Mouse (Mus musculus): ENCODE results near the gene Trip6. TPM values are rescaled to one million over a fixed set of nuclear protein-coding genes. Genes with fewer than 3 reads are reported as not detected.
A peak's percentile ranks its signal among the peaks of the same experiment; 100 is the strongest.

The Trip6 gene
- total and polyA plus RNA-seq, 3 experiments = 0.58 to 2.1 TPM; not detected in 1

DNA sequence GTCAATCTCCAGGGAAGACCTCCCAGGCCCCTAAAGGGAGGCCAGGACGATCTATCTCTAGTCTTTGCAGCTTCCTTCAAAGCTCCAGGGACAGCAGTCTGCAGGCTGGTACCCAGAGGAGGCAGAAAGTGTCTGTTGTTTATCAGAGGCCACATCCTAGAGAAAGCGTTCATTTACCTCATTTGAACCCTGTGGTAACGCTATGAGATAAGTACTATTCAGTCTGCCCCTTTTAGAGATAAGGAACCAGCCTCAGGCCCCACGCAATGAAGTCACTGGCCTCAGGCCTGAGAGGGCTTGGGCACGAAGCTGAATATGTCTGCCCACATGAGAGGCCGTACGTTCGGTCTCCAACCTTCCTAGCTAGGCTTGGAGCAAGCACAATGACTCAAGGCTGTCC lies 3.2 kb upstream of the Trip6 start (continued):
- 0 out of 2 replicates have a peak, but pooled peaks have one; percentile 33 for TF ChIP-seq NELFE (IDR thresholded peaks at IDR 0.05; ENCODE audit: low read depth, low read length)
- no peak for TF ChIP-seq CHD2 (IDR thresholded peaks at IDR 0.05; ENCODE audit: low read length)
- no peak for TF ChIP-seq KAT2A (conservative IDR thresholded peaks at IDR 0.05; ENCODE audit: low read depth, low read length)
- TF ChIP-seq MAZ (IDR thresholded peaks at IDR 0.05; ENCODE audit: low read depth, low read length) = no peak; the same call in none of the 2 replicates
- TF ChIP-seq MAX (IDR thresholded peaks at IDR 0.05; ENCODE audit: low read length) = no peak; the same call in 1 of the 2 replicates
- no peak; the same call in 1 of the 2 replicates for TF ChIP-seq ZMIZ1 (IDR thresholded peaks at IDR 0.05; ENCODE audit: low read depth, low read length)
- no peak for TF ChIP-seq POLR2AphosphoS5 (IDR thresholded peaks at IDR 0.05; ENCODE audit: borderline replicate concordance, low read depth, low read length)
- TF ChIP-seq ZKSCAN1 (IDR thresholded peaks at IDR 0.05; ENCODE audit: low read depth, low read length) = no peak
- TF ChIP-seq TBP (IDR thresholded peaks at IDR 0.05; ENCODE audit: low read depth, low read length) = peak; percentile 82; the same call in 1 of the 2 replicates
- no peak for TF ChIP-seq POLR2A (IDR thresholded peaks at IDR 0.05; ENCODE audit: control insufficient read depth in 1 of 2, insufficient read depth in 1 of 2, low read depth in 1 of 2, low read length in 2 of 2, poor library complexity in 1 of 2)
- TF ChIP-seq TAL1 (IDR thresholded peaks at IDR 0.05; ENCODE audit: low read length) = no peak
- TF ChIP-seq E2F4 (IDR thresholded peaks at IDR 0.05; ENCODE audit: borderline replicate concordance, low read depth, low read length) = no peak
- TF ChIP-seq ZC3H11A (IDR thresholded peaks at IDR 0.05; ENCODE audit: low read depth, low read length) = no peak
- TF ChIP-seq RAD21 (IDR thresholded peaks at IDR 0.05; ENCODE audit: low read depth, low read length) = no peak
- peak; percentile 42; the same call in 1 of the 2 replicates for TF ChIP-seq POLR2AphosphoS2 (IDR thresholded peaks at IDR 0.05; ENCODE audit: low read length)
- no peak for TF ChIP-seq USF2 (IDR thresholded peaks at IDR 0.05; ENCODE audit: borderline replicate concordance in 1 of 2, insufficient read depth in 1 of 2, low read depth in 1 of 2, low read length in 2 of 2)
- peak; percentile 88 to 93 for TF ChIP-seq EP300 (IDR thresholded peaks at IDR 0.05; ENCODE audit: low read depth in 1 of 2, low read length in 2 of 2)

DNA sequence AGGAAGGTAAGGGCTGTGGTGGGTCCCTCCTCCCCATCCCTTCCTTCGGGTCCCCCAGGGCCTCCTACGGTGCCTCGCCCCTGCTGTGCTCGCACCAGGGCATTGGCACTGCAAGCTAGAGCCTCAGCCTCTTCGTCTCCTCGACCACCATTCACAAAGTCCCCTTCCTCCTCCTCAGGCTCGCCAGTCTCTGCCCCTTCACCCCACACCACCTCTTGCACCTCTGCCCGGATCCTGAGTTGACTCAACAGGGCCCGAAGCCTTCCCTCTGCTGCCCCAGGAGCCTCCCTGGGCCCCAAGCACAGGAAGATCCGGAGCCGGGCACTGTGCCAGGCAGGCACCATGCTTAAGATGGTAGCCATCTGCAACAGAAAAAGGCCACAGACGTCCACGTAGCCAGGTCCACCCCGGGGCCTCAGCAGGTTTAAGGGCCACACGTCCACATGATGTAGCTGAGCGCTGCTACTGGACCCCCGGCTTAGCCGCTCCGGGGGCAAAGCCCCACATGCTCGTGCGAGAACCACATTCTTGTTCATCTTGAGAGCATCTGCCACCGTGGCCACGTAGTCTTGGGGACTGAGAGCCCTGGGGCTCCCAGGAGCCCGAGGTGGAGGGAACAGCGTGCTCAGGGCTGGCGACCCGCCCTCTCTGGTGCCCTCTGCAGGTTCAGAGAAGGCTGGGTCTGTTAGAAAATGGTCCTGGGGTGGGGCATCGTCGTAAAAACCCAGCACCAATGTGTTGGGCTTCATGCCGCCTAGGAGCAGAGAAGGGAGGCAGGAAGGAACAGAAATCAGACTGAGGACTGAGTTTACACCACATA lies 1.1 kb upstream of the Trip6 start:
- Histone ChIP-seq H3K9ac (ENCODE audit: control insufficient read depth, low read depth, low read length, poor library complexity, severe bottlenecking) (no peak overlapping the region), H3K4me3 (ENCODE audit: control insufficient read depth in 1 of 2, insufficient read depth in 1 of 2, low read depth in 2 of 2, low read length in 2 of 2) (no peak overlapping the region), H3K79me2 (ENCODE audit: control insufficient read depth, insufficient read depth, low read length, poor library complexity) (no peaks in the 10 kb centered on the region), H3K27ac (ENCODE audit: control insufficient read depth, low read depth, low read length) (no peak overlapping the region), H3K27me3 (ENCODE audit: control insufficient read depth in 1 of 2, insufficient read depth in 2 of 2, low read length in 2 of 2) (no peaks in the 10 kb centered on the region), H3K36me3 (ENCODE audit: control insufficient read depth in 1 of 2, insufficient read depth in 2 of 2, low read length in 2 of 2) (peaks cover 0 to 13% of the 10 kb centered on the region in 2 experiments; a peak in 3 of 4 replicates), H3K9me3 (replicated peaks; ENCODE audit: insufficient read depth, low read length) (no peaks in the 10 kb centered on the region), H3K4me1 (ENCODE audit: control insufficient read depth in 1 of 2, insufficient read depth in 2 of 2, low read length in 2 of 2) (peaks cover 16 to 17% of the 10 kb centered on the region in 2 experiments)
- TF ChIP-seq GABPA (IDR thresholded peaks at IDR 0.05; ENCODE audit: low read depth, low read length) (no peak), MYC (IDR thresholded peaks at IDR 0.05; ENCODE audit: low read depth, low read length) (no peak), ZNF384 (IDR thresholded peaks at IDR 0.05; ENCODE audit: low read depth, low read length) (no peak), KAT2A (conservative IDR thresholded peaks at IDR 0.05; ENCODE audit: low read depth, low read length) (no peak), USF2 (IDR thresholded peaks at IDR 0.05; ENCODE audit: borderline replicate concordance in 1 of 2, insufficient read depth in 1 of 2, low read depth in 1 of 2, low read length in 2 of 2) (no peak), MEF2A (IDR thresholded peaks at IDR 0.05; ENCODE audit: extremely low read depth, insufficient replicate concordance, low read depth, low read length, poor library complexity, severe bottlenecking) (no peak), USF1 (IDR thresholded peaks at IDR 0.05; ENCODE audit: low read depth, low read length) (no peak), EP300 (IDR thresholded peaks at IDR 0.05; ENCODE audit: low read depth in 1 of 2, low read length in 2 of 2) (no peak), SMC3 (IDR thresholded peaks at IDR 0.05; ENCODE audit: low read depth, low read length) (0 out of 2 replicates have a peak, but pooled peaks have one; percentile 10), TAL1 (IDR thresholded peaks at IDR 0.05; ENCODE audit: low read length) (no peak), ETS1 (IDR thresholded peaks at IDR 0.05; ENCODE audit: low read depth, low read length) (no peak), UBTF (IDR thresholded peaks at IDR 0.05; ENCODE audit: borderline replicate concordance, insufficient read depth, low read depth, low read length) (no peak), ZC3H11A (IDR thresholded peaks at IDR 0.05; ENCODE audit: low read depth, low read length) (no peak), CTCF (IDR thresholded peaks at IDR 0.05 in 2 of 3, conservative IDR thresholded peaks at IDR 0.05 in 1 of 3; ENCODE audit: control insufficient read depth in 1 of 3, insufficient read depth in 1 of 3, low read depth in 2 of 3, low read length in 3 of 3, poor library complexity in 1 of 3, severe bottlenecking in 1 of 3) (peak in 2 of 3 experiments; percentile 36 to 43; a peak in 5 of 6 replicates), MAX (IDR thresholded peaks at IDR 0.05; ENCODE audit: low read length) (no peak), MAFK (IDR thresholded peaks at IDR 0.05; ENCODE audit: borderline replicate concordance, low read depth, low read length) (no peak)
- DNase-seq (ENCODE audit: low read depth, low spot score) = no peak

All from MEL (cell line).